Mouse (Mus musculus): ENCODE data around the gene Hdac10. TPM values are rescaled to one million over a fixed set of nuclear protein-coding genes. Genes with fewer than 3 reads are reported as not detected.

Gene Hdac10
- polyA plus RNA-seq, 1 experiment from 2014 or later: 16.4 TPM

- Histone ChIP-seq H3K9ac (ENCODE audit: low read length) (no peak overlapping the region), H3K9me3 (replicated peaks; ENCODE audit: control insufficient read depth, low read length) (no peaks in the 10 kb centered on the region), H3K27me3 (ENCODE audit: control insufficient read depth, insufficient read depth, low read length) (no peaks in the 10 kb centered on the region), H3K36me3 (ENCODE audit: control insufficient read depth, insufficient read depth) (peaks cover 18% of the 10 kb centered on the region), H3K27ac (ENCODE audit: low read length) (no peak overlapping the region), H3K4me3 (ENCODE audit: low read length) (no peak overlapping the region), H3K4me2 (ENCODE audit: low read depth, low read length) (no peak overlapping the region), H3K4me1 (ENCODE audit: control insufficient read depth, insufficient read depth, low read length) (peaks cover 25% of the 10 kb centered on the region)
- no peak for ATAC-seq (replicated peaks; ENCODE audit: extremely low read depth, insufficient read depth, low FRiP score)
These were observed 10.5 kb downstream of the Hdac10 start for GRCm38 (mm10) chr15:89118007-89118406.

- 59% methylated on average over 9 of the region's 9 CpGs for WGBS
- H3K4me2 ChIP-seq (ENCODE audit: low read depth, low read length): no peak overlapping the region
- no peaks in the 10 kb centered on the region for H3K9me3 ChIP-seq (replicated peaks; ENCODE audit: control insufficient read depth, low read length)
- ATAC-seq (replicated peaks; ENCODE audit: extremely low read depth, insufficient read depth, low FRiP score): peak; percentile 58; the same call in 1 of the 2 replicates
- no peaks in the 10 kb centered on the region for H3K27me3 ChIP-seq (ENCODE audit: control insufficient read depth, insufficient read depth, low read length)
- H3K27ac ChIP-seq (ENCODE audit: low read length): no peak overlapping the region
- H3K4me3 ChIP-seq (ENCODE audit: low read length): no peak overlapping the region
- no peak overlapping the region for H3K9ac ChIP-seq (ENCODE audit: low read length)
- peaks cover 44% of the 10 kb centered on the region for H3K36me3 ChIP-seq (ENCODE audit: control insufficient read depth, insufficient read depth)
- no peaks in the 10 kb centered on the region for H3K4me1 ChIP-seq (ENCODE audit: control insufficient read depth, insufficient read depth, low read length)
These were observed 18.4 kb downstream of the Hdac10 start for GRCm38 (mm10) chr15:89110147-89110546.

GRCm38 (mm10) chr15:89106976-89107375 lies 21.5 kb downstream of the Hdac10 start:
- no peak for ATAC-seq (replicated peaks; ENCODE audit: extremely low read depth, insufficient read depth, low FRiP score)
- 92% methylated on average over 1 of the region's 1 CpGs for WGBS
- H3K9ac ChIP-seq (ENCODE audit: low read length): no peak overlapping the region

DNA sequence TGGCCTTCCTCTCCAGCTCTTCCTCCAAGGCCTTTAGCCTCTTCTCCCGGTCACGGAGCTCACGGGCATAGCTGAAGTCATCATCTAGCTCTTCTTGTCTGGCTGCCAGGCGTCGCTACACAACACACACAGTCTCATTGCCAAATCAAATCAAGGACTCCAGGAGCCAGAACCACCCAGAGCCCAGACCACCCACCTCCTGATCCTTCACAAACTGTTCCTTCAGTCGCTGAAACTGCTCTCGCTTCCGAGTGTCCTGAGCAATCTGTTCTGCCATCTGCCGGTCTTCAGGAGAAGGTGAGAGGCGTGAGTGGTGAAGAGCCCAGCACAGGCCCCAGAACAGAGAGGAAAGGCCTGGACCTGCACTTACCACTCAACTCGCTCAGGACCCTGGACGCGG lies 22.4 kb downstream of the Hdac10 start:
- 90% methylated on average over 13 of the region's 13 CpGs for WGBS
- Histone ChIP-seq H3K4me1 (ENCODE audit: control insufficient read depth, insufficient read depth, low read length) (no peaks in the 10 kb centered on the region), H3K27me3 (ENCODE audit: control insufficient read depth, insufficient read depth, low read length) (no peaks in the 10 kb centered on the region), H3K9ac (ENCODE audit: low read length) (no peak overlapping the region), H3K4me2 (ENCODE audit: low read depth, low read length) (no peak overlapping the region), H3K4me3 (ENCODE audit: low read length) (no peak overlapping the region), H3K36me3 (ENCODE audit: control insufficient read depth, insufficient read depth) (peaks cover 65% of the 10 kb centered on the region), H3K27ac (ENCODE audit: low read length) (no peak overlapping the region), H3K9me3 (replicated peaks; ENCODE audit: control insufficient read depth, low read length) (no peaks in the 10 kb centered on the region)
- ATAC-seq (replicated peaks; ENCODE audit: extremely low read depth, insufficient read depth, low FRiP score): no peak

More at GRCm38 (mm10) chr15:89106976-89107375, 21.5 kb downstream of the Hdac10 start:
- no peaks in the 10 kb centered on the region for H3K27me3 ChIP-seq (ENCODE audit: control insufficient read depth, insufficient read depth, low read length)
- no peak overlapping the region for H3K27ac ChIP-seq (ENCODE audit: low read length)
- H3K9me3 ChIP-seq (replicated peaks; ENCODE audit: control insufficient read depth, low read length): no peaks in the 10 kb centered on the region
- no peaks in the 10 kb centered on the region for H3K4me1 ChIP-seq (ENCODE audit: control insufficient read depth, insufficient read depth, low read length)
- H3K36me3 ChIP-seq (ENCODE audit: control insufficient read depth, insufficient read depth): peaks cover 61% of the 10 kb centered on the region
- no peak overlapping the region for H3K4me2 ChIP-seq (ENCODE audit: low read depth, low read length)
- H3K4me3 ChIP-seq (ENCODE audit: low read length): no peak overlapping the region

DNA sequence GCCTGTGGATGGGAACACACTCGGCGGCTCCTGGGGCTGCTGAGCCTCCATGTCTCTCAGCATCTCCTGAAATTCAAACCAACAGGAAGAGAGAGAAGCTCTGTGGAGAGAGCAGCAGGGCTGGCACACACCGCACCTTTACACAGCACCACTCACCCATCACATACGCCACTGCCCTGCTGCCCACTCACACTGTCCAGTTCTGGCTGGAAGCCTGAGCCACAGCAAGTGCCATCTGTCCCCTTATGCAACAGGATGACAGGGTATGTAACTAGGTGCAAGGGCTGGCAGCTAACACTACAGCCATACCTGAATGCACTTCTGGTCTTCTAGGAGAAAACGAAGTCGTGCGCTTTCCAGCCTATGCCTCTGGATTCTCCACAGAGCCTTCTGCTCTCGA lies 24.1 kb downstream of the Hdac10 start:
- H3K4me3 ChIP-seq (ENCODE audit: low read length): no peak overlapping the region
- no peaks in the 10 kb centered on the region for H3K4me1 ChIP-seq (ENCODE audit: control insufficient read depth, insufficient read depth, low read length)
- H3K36me3 ChIP-seq (ENCODE audit: control insufficient read depth, insufficient read depth): peaks cover 79% of the 10 kb centered on the region
- no peaks in the 10 kb centered on the region for H3K27me3 ChIP-seq (ENCODE audit: control insufficient read depth, insufficient read depth, low read length)
- no peak overlapping the region for H3K9ac ChIP-seq (ENCODE audit: low read length)
- ATAC-seq (replicated peaks; ENCODE audit: extremely low read depth, insufficient read depth, low FRiP score): no peak
- no peak overlapping the region for H3K4me2 ChIP-seq (ENCODE audit: low read depth, low read length)
- WGBS: 89% methylated on average over 8 of the region's 8 CpGs
- H3K9me3 ChIP-seq (replicated peaks; ENCODE audit: control insufficient read depth, low read length): no peaks in the 10 kb centered on the region
- H3K27ac ChIP-seq (ENCODE audit: low read length): no peak overlapping the region

DNA sequence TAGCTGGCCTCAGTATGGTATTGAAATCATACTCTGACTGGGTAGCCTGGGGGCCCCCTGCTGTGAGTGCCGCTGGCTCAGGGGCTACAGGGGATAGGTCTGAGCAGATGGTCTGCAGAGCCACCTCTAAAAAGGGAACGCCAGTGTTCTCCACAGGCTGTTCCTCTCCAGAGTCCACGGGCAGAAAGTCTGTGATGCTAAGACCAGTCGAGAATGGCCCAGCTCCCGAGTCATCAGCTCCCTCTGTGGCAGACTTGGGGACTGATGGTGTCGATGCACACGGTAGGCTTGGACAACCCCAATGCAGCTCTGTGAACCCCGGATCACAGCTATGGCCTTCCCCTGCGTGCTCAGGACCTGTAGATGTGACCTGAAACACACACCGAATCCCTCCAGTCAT lies 24.6 kb downstream of the Hdac10 start:
- H3K4me3 ChIP-seq (ENCODE audit: low read length): no peak overlapping the region
- no peak for ATAC-seq (replicated peaks; ENCODE audit: extremely low read depth, insufficient read depth, low FRiP score)
- no peak overlapping the region for H3K9ac ChIP-seq (ENCODE audit: low read length)
- H3K27me3 ChIP-seq (ENCODE audit: control insufficient read depth, insufficient read depth, low read length): no peaks in the 10 kb centered on the region
- peaks cover 83% of the 10 kb centered on the region for H3K36me3 ChIP-seq (ENCODE audit: control insufficient read depth, insufficient read depth)
- no peaks in the 10 kb centered on the region for H3K9me3 ChIP-seq (replicated peaks; ENCODE audit: control insufficient read depth, low read length)
- H3K4me2 ChIP-seq (ENCODE audit: low read depth, low read length): no peak overlapping the region
- WGBS: 86% methylated on average over 10 of the region's 10 CpGs
- H3K27ac ChIP-seq (ENCODE audit: low read length): no peak overlapping the region
- no peaks in the 10 kb centered on the region for H3K4me1 ChIP-seq (ENCODE audit: control insufficient read depth, insufficient read depth, low read length)

DNA sequence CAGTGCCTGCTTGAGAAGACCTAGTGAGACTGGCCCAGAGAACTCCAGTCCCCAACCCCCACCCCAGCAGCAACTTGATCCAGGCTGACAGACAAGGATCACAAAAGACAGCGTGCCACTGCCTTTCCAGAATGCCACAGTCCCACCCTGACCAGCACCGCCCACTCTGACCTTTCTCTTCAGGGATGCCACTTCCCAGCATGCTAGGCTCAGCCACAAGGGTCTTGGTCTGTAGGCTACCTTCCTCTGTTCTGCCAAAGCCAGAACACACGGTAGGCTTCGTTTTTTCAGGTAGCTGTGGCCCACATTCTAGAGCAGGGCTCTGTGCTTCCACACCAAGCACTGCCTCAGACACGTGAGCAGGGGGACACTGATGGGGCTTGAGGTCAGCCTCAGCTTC lies 25.9 kb downstream of the Hdac10 start:
- H3K4me2 ChIP-seq (ENCODE audit: low read depth, low read length): no peak overlapping the region
- WGBS: 86% methylated on average over 5 of the region's 5 CpGs
- H3K27me3 ChIP-seq (ENCODE audit: control insufficient read depth, insufficient read depth, low read length): no peaks in the 10 kb centered on the region
- no peak overlapping the region for H3K4me3 ChIP-seq (ENCODE audit: low read length)
- no peak for ATAC-seq (replicated peaks; ENCODE audit: extremely low read depth, insufficient read depth, low FRiP score)
- H3K36me3 ChIP-seq (ENCODE audit: control insufficient read depth, insufficient read depth): peaks cover 79% of the 10 kb centered on the region
- H3K9ac ChIP-seq (ENCODE audit: low read length): no peak overlapping the region
- no peaks in the 10 kb centered on the region for H3K4me1 ChIP-seq (ENCODE audit: control insufficient read depth, insufficient read depth, low read length)
- no peaks in the 10 kb centered on the region for H3K9me3 ChIP-seq (replicated peaks; ENCODE audit: control insufficient read depth, low read length)
- H3K27ac ChIP-seq (ENCODE audit: low read length): no peak overlapping the region

DNA sequence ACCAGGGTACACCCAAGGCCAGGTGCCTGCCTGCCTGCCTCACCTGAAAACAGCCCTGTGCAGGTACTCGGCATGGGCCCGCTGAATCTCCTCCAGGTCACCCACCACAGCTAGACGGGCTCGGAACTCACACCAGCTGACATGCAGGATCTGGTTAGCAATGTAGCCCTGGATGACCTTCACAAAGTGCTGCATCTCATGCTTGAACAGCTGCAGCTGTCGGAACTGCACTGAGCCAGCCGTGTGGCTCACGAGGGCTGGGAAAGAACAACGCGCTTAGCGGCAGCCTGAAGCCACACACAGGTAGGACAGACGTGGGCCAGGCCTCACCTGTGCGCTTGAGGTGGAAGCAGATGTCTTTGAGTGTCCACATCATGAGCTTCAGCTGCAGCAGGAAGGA lies 27.7 kb downstream of the Hdac10 start:
- no peak for ATAC-seq (replicated peaks; ENCODE audit: extremely low read depth, insufficient read depth, low FRiP score)
- Histone ChIP-seq H3K27me3 (ENCODE audit: control insufficient read depth, insufficient read depth, low read length) (no peaks in the 10 kb centered on the region), H3K9me3 (replicated peaks; ENCODE audit: control insufficient read depth, low read length) (no peaks in the 10 kb centered on the region), H3K4me3 (ENCODE audit: low read length) (no peak overlapping the region), H3K4me2 (ENCODE audit: low read depth, low read length) (no peak overlapping the region), H3K27ac (ENCODE audit: low read length) (no peak overlapping the region), H3K36me3 (ENCODE audit: control insufficient read depth, insufficient read depth) (peaks cover 78% of the 10 kb centered on the region), H3K9ac (ENCODE audit: low read length) (no peak overlapping the region), H3K4me1 (ENCODE audit: control insufficient read depth, insufficient read depth, low read length) (no peaks in the 10 kb centered on the region)
- 81% methylated on average over 12 of the region's 12 CpGs for WGBS

DNA sequence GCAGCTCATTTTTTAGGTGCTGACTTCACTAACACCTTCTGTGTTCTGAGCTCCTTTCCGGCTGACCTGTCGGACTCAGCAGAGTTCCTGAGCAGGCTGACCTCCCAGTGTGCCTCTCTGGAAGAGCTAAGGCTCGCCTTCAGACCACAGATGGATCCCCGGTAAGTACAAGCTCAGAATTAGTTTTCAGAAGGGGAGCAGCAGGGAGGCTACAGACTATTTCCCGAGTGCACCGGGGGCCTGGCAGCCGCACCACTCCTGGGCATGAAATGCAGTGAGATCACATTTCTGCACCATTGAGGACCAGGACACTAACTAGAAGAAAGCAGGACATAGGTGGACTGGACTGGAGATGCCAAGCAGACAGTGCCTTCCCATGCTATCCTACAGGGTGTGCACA lies 29.9 kb downstream of the Hdac10 start:
- ATAC-seq (replicated peaks; ENCODE audit: extremely low read depth, insufficient read depth, low FRiP score): no peak
- no peaks in the 10 kb centered on the region for H3K9me3 ChIP-seq (replicated peaks; ENCODE audit: control insufficient read depth, low read length)
- H3K9ac ChIP-seq (ENCODE audit: low read length): no peak overlapping the region
- peaks cover 83% of the 10 kb centered on the region for H3K36me3 ChIP-seq (ENCODE audit: control insufficient read depth, insufficient read depth)
- no peak overlapping the region for H3K27ac ChIP-seq (ENCODE audit: low read length)
- WGBS: 89% methylated on average over 7 of the region's 7 CpGs
- H3K4me2 ChIP-seq (ENCODE audit: low read depth, low read length): no peak overlapping the region
- no peak overlapping the region for H3K4me3 ChIP-seq (ENCODE audit: low read length)
- no peaks in the 10 kb centered on the region for H3K27me3 ChIP-seq (ENCODE audit: control insufficient read depth, insufficient read depth, low read length)
- H3K4me1 ChIP-seq (ENCODE audit: control insufficient read depth, insufficient read depth, low read length): no peaks in the 10 kb centered on the region

DNA sequence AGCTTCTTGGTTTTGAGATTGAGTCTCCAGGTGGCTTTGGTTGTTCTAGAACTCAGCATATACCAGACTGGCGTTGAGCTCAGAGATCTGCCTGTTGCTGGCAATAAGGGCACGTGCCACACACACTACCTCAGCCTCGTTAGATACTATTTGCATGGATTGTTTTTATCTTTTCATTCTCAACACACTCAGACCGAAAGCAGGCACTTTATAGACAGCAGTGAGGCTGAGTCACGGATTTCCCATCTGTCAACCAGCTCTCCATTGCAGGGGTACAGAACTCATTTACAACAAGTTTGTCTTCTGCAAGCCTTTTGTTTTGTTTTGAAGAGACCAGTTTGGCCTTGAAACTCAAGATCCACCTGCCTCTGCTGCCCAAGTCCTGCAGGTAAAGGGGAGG lies 31.1 kb downstream of the Hdac10 start:
- no peak for ATAC-seq (replicated peaks; ENCODE audit: extremely low read depth, insufficient read depth, low FRiP score)
- H3K9me3 ChIP-seq (replicated peaks; ENCODE audit: control insufficient read depth, low read length): no peaks in the 10 kb centered on the region
- H3K36me3 ChIP-seq (ENCODE audit: control insufficient read depth, insufficient read depth): peaks cover 87% of the 10 kb centered on the region
- no peak overlapping the region for H3K9ac ChIP-seq (ENCODE audit: low read length)
- no peak overlapping the region for H3K4me2 ChIP-seq (ENCODE audit: low read depth, low read length)
- 87% methylated on average over 5 of the region's 5 CpGs for WGBS
- H3K4me3 ChIP-seq (ENCODE audit: low read length): no peak overlapping the region
- H3K27me3 ChIP-seq (ENCODE audit: control insufficient read depth, insufficient read depth, low read length): no peaks in the 10 kb centered on the region
- no peaks in the 10 kb centered on the region for H3K4me1 ChIP-seq (ENCODE audit: control insufficient read depth, insufficient read depth, low read length)
- no peak overlapping the region for H3K27ac ChIP-seq (ENCODE audit: low read length)
